Mouse (Mus musculus): ENCODE measurements around the gene Syn3.

Gene Syn3

DNA sequence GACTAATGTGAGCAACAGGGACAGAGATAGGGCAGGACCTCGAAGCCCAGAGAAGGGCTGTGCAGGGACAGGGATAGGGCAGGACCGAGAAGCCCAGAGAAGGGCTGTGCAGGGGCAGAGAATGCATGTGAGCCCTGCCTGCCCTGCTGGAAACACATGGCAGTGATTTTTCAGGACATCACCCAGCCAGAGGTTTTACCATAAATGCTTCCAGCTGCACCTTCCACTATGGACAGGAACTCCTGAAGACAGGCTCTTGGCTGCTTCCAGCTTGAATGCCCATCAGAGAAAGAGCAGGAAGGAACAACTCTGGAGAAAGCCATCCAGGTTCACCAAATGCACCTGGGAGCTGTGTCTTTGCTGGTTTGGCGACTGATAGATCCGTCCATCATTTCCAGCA is 131.3 kb downstream of the Syn3 start:
- no peak for DNase-seq

GRCm38 (mm10) chr10:86365632-86366092 is 133.0 kb downstream of the Syn3 start:
- DNase-seq, result peak; percentile 87

DNA sequence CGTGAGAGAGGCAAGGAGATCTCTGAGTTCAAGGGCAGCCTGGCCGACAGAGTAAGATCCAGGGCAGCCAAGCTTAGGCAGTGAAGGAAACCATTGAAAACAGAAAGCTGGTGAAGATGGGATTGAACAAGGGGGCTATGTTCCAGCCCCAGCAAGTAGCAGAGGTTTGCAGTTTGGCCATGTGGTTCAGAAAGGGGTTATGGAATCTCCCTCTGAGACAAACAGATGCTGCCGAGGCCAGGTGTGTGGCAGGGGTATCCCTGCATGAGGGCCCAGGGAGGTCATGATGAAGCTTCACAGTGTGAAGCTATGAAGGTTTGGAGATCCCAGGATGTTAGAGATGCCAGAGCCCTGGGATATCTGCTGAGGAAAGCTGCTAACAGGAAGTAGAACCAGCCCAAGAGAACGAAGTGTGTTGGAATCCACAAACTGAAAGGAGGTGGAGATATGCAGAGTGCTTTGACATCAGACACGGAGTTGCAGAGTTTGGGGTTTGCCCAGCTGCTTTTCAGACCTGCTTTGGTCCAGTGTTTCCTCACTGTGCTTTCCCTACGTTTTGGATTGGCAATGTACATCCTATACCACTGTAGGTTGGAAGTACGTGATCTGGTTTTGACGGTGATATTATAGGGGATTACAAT is 134.9 kb downstream of the Syn3 start:
- DNase-seq, result no peak

DNA sequence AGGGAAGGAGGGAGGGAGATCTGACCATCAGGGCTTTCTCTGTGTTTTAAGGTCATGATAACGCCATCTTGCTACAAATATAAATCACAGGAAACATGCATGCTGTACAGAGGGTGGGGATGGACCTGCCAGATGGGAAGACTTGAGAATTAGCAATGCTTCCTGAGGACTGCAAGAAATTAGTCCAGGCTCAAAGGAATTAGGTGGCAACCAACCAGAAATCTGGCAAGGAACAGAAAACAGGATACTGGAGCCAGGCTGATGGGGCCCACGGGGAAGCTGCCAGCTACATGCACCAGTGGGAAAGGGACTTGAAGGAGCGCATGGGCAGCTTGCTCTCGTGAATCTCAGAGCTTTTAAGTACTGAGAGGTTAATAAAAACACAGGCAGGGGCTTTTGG is 139.0 kb downstream of the Syn3 start:
- no peak for DNase-seq

DNA sequence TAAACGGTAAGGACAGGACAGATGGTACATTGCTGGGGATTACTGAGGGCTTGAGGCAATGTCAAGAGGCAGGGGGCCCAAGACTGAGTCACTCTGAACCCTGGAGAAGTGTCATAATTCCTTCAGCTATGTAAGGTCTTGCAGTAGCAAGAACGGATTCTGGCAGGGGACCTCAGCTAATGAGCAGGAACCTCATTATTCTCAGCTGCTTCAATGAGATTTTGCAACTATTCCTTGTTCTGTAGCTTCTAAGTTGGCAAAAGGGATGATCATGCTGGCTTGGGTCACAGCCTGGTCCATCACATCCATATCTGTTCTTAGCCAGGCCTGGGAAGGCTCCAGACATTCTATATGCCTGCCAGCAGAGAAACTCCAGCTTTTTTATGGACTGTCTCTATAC is 139.5 kb downstream of the Syn3 start:
- DNase-seq, result no peak

DNA sequence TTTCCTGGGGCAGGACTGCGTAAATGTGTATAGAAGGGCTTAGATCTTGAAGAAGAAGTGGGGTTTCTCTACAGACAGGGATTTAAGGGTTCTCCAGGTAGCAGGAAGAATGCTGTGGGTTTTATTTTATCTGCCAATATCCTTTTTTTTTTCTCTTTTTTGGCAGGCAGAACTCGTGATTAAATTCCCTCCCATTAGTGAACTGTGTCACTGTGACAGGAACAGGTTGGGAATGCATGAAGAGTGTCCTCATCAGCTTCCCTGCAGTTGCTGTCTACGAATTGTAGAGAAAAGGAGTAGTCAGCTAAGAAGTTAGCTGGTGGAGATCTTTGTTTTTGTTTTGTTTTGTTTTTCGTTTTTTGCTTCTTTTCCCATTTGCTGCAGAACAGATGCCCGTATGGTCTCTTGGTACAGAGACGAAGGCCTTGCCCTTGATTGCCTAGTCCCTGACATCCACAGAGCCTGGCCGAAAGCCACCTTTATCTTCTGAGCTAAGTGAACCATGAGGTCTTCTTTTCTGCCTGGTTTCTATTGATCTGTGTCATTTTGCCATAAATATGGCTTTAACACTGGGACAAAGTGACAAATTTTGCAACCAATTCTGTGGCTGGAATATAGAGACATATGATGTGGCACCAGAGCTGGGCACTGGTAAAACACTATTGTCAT is 140.3 kb downstream of the Syn3 start:
- no peak for DNase-seq

DNA sequence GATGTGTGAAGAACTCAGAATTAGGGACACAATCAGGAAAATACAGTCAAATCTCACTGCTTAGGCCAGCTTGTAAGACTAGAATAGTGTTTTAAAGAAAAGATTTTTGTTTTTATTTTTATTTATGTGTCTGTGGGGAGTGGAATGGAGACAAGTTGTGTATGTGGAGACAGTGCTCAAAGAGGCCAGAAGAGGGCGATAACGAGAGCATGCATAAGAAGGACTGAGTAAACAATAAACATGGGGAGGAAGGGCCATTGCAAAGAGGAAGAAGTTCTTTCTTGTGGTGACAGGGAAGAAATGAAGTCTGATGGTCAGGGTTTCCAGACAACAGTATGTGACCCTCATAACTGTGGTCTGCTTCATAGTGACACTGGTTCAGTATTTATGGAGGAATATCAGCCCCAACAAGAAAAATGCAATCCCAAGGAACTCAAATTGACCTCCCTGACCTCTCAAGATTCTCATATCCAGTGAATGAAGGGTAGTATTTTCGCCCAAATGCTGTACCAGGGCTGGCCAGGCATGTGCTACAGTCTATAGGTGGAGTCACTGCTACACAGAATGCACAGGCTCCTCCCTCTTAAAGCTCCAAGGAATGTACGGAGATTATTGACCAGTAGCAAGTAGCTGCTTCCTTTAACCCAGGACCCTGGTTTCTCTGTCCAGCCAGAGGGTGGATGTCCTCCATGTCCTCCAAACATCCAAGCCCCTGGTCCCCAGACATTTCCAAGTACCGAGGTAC is 141.7 kb downstream of the Syn3 start:
- peak; percentile 69 for DNase-seq

- DNase-seq, result no peak
Measured at GRCm38 (mm10) chr10:86352521-86352920, 146.2 kb downstream of the Syn3 start.

GRCm38 (mm10) chr10:86351287-86351686 is 147.4 kb downstream of the Syn3 start:
- no peak for DNase-seq

DNA sequence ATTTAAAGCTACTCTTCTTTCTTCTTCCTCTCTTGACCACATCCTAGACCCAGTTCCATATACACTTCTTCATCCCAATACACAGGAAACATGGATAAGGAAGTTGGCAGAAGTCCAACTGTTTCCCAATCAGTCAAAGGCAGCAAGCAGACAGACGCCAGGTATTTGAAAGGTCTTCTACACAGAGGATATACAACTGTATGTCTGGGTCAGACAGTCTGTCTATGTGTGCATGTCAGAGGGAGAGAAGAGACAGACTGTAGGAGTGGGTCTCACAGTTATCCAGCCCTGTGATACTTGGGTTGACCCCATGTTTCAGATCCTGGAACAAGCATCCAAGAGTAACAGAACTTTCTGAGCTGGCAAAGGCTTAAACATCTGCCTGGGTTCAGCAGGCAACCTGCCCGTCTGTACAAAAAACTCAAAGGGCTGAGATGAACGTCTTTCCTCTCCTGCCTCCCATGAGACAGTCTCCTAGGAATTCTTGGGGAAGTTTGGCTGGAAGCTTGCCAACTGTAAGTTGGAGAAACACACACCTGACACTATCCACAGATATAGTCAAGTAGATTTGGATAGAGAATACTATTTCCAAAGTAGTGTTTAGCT is 152.4 kb downstream of the Syn3 start:
- DNase-seq, result no peak

DNA sequence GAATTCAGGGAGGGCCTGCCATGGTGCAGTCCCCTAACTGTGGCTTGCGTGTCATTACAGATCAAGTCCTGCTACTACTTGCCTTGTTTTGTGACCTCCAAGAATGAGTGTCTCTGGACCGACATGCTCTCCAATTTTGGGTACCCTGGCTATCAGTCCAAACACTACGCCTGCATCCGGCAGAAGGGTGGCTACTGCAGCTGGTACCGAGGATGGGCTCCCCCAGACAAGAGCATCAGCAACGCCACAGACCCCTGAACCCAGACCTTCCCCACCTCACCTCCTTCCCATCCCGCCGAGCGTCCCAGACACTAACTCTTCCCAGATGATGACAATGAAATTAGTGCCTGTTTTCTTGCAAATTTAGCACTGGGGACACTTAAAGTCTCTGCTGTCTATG is 153.1 kb downstream of the Syn3 start:
- no peak for DNase-seq

DNA sequence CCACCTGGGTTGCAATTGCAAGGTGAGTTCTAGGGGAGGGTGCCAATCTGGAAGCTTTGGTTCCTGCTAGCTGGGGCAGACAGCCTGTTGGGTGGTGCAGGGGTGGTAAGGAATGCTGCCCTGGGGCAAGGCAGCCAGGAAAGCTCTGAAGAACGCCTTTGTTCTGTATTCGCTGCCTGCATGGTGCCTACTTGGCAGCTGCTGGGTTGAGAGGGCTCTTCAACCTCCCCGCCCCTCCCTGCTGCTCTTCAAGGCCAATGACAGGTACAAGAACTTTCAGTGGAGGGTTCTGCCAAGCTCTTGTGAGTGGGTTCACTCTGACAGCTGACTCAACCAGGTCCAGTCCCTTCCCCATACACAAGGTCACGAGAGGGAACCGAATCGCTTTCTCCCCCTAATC is 154.0 kb downstream of the Syn3 start:
- no peak for DNase-seq

DNA sequence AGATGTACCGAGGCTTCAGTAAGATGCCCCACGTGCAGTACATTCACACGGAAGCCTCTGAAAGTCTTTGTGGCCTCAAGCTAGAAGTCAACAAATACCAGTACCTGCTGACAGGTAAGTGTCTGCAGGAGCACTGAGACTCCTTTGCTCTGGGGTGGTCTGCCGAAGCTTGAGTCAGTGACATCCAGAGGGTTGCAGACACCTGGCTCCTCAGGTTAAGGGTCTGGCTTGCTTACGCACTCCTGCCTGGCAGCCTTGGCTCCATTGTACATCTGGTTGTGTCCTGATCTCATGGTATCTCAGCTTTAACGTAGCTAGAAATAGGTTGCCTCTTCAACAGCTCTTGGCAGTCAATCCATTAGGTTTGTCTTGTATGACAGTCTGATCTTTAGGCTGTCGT is 154.8 kb downstream of the Syn3 start:
- no peak for DNase-seq

GRCm38 (mm10) chr10:86343362-86343761 is 155.3 kb downstream of the Syn3 start:
- no peak for DNase-seq

- DNase-seq, result no peak
Measured at GRCm38 (mm10) chr10:86342713-86343112, 156.0 kb downstream of the Syn3 start.

DNA sequence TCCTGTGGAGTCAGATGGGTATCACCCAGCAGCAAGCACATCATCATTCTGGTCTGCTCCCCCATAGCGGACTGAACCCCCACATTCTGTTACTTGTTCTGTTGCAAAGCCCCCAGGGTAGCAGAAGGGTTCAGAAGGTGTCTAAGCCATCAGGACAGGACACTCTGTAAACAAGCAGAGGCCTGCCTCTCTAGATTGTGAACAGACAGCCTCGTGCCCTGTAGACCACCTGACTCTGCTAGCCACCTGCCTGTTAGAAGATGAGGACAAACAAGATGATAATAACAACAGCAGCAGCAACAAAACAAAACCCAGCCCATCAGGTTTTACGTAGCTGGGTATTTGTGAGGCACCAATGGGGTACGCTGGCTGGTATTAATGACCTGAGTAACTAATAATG is 156.5 kb downstream of the Syn3 start:
- no peak for DNase-seq

GRCm38 (mm10) chr10:86341589-86341988 is 157.1 kb downstream of the Syn3 start:
- peak; percentile 88 for DNase-seq

DNA sequence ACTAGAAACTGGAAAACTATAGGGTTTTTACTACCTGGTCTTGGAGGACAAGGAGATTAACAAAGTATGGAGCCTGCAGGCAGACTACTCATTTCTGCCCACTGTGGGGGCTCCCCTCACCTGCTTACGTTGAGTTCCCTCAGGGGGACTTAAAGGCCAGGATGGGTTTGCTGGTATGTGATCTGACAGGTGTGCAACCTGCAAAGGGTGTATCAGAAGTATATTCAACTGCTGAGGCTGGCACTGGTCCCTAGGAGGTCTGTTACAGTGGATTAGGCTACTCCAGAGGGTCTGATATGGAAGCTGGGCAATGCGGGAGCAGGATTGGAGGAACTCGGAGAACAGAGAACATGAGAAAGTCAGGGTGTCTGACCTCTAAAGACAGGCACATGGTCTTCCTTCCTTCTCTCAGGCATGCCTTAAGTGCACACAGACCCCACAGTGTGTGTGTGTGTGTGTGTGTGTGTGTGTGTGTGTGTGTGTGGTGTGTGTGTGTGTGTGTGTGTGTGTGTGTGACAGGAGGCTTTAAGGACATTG is 157.6 kb downstream of the Syn3 start:
- no peak for DNase-seq

GRCm38 (mm10) chr10:86340421-86340820 is 158.3 kb downstream of the Syn3 start:
- no peak for DNase-seq

DNA sequence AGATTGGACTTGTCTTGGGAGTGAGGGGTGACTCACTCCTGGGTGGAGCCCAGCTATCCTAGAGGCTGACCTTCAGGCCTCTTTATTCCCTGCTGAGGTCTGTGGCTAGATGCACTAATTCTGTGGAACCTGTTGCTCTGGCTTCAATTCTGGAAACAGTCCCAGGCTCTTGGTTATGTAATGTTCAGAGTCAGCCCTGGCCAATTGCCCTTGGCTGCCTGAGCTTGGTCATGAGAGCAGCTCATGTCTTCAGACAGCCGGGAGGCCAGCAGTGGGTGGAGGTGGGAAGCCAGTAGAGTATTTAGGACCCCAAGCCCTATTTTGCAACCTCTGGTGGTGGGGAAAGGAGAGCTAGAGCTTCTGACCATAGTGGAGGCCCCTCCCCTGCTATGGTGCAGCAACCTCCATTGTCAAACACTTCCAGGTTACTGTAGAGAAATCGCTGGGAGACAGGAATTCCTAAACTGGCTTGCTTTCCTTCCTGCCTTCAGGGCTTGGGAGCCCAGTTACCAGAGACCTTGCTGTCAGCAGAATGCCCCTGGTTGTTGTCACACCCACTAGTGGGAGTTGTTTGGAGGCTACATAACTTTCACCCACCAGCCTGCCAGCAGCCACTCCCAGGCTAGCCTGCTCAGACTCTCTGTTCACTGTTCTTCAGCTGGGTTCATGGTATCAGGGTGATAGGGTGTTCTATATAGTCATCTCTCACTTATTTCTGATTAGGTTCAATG is 158.9 kb downstream of the Syn3 start:
- peak; percentile 94 for DNase-seq

DNA sequence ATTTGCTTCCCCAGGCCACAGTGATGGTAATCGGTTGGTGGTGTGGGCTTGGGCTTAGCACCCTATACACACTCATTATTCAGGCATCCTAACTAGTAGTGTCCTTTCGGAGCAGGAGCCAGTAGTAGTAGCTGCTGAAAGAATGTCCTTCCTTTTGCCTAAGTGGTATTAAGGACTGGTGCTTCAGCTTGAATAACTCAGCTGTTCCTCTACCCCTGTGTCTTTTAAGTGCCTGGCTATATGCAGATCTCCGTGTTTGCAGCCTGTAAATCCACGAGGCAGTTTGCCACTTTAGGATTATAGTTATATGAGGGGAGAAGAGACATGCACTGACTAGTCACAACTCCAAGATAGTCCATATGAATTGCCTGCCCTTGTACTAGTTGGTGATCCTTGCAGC is 159.6 kb downstream of the Syn3 start:
- DNase-seq, result no peak

DNA sequence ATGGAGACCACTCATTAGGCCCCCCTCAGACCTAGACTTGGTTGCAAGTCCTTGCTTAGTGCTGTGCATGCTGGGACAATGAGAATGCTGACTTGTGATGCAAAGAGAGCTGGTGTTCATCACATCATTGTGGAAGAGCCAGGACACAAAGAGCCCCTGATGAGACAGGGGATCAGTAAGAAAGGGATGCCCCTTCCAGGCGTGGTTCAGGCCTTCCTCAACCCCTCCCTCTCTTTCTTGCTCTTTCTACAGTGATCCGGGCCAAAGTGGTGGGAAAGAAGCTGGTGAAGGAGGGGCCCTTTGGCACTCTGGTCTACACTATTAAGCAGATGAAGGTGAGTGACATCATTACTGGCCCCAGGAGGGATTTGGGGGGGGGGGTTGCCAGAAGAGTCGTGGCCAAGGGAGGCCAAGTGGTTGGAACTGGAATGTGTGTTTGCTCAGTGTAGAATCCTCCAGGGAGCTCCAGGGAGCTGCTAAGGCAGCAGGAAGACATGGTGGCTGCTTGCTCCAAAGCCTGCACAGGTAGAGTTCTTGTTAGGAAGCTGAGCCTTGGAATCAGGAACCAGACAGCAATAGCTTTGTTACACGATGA is 160.5 kb downstream of the Syn3 start:
- DNase-seq, result no peak
